Mouse (Mus musculus): ENCODE data around the gene P2ry14.
A peak's percentile ranks its signal among the peaks of the same experiment; 100 is the strongest.

P2ry14 gene

GRCm38 (mm10) chr3:59153424-59153823, at the start of gene P2ry14:
Gene P2ry14 (minus strand): TSS chr3:59153618.
- DNase-seq, result no peak

GRCm38 (mm10) chr3:59197329-59197948, 44.0 kb upstream of the P2ry14 start:
- no peak for DNase-seq

GRCm38 (mm10) chr3:59194938-59195337, 41.5 kb upstream of the P2ry14 start, which contains the start of gene Gpr87:
Gene Gpr87 (minus strand): TSS chr3:59195104.
- DNase-seq, result no peak

GRCm38 (mm10) chr3:59194099-59194498, 40.7 kb upstream of the P2ry14 start:
- DNase-seq, result no peak

- DNase-seq, result no peak
Measured at GRCm38 (mm10) chr3:59191674-59192073, 38.3 kb upstream of the P2ry14 start.

- DNase-seq, result no peak
Measured at GRCm38 (mm10) chr3:59187336-59187735, 33.9 kb upstream of the P2ry14 start.

GRCm38 (mm10) chr3:59185662-59186061, 32.2 kb upstream of the P2ry14 start:
- no peak for DNase-seq

GRCm38 (mm10) chr3:59182129-59182528, 28.7 kb upstream of the P2ry14 start:
- no peak for DNase-seq

GRCm38 (mm10) chr3:59181134-59181533, 27.7 kb upstream of the P2ry14 start:
- DNase-seq, result no peak

GRCm38 (mm10) chr3:59176871-59177270, 23.5 kb upstream of the P2ry14 start:
- DNase-seq, result peak; percentile 61

- peak; percentile 72 for DNase-seq
Measured at GRCm38 (mm10) chr3:59175234-59175633, 21.8 kb upstream of the P2ry14 start.

- DNase-seq, result no peak
Measured at GRCm38 (mm10) chr3:59174426-59175154, 21.2 kb upstream of the P2ry14 start.

GRCm38 (mm10) chr3:59169921-59170627, 16.7 kb upstream of the P2ry14 start:
- no peak for DNase-seq

- no peak for DNase-seq
Measured at GRCm38 (mm10) chr3:59169215-59169614, 15.8 kb upstream of the P2ry14 start.

- DNase-seq, result no peak
Measured at GRCm38 (mm10) chr3:59168476-59168875, 15.1 kb upstream of the P2ry14 start.

- DNase-seq, result no peak
Measured at GRCm38 (mm10) chr3:59167417-59168054, 14.1 kb upstream of the P2ry14 start.

- DNase-seq, result no peak
Measured at GRCm38 (mm10) chr3:59160465-59160864, 7.0 kb upstream of the P2ry14 start.

- no peak for DNase-seq
Measured at GRCm38 (mm10) chr3:59157048-59157447, 3.6 kb upstream of the P2ry14 start.

- DNase-seq, result no peak
Measured at GRCm38 (mm10) chr3:59155404-59155803, 2.0 kb upstream of the P2ry14 start.

- DNase-seq, result no peak
Measured at GRCm38 (mm10) chr3:59154888-59155287, 1.5 kb upstream of the P2ry14 start.

- DNase-seq, result no peak
Measured at GRCm38 (mm10) chr3:59150624-59151023, 2.8 kb downstream of the P2ry14 start.

GRCm38 (mm10) chr3:59149646-59150045, 3.8 kb downstream of the P2ry14 start:
- DNase-seq, result no peak

GRCm38 (mm10) chr3:59145194-59145593, 8.2 kb downstream of the P2ry14 start:
- DNase-seq, result no peak
